Mouse (Mus musculus): ENCODE data around the gene Rap1gds1.

Rap1gds1 gene

DNA sequence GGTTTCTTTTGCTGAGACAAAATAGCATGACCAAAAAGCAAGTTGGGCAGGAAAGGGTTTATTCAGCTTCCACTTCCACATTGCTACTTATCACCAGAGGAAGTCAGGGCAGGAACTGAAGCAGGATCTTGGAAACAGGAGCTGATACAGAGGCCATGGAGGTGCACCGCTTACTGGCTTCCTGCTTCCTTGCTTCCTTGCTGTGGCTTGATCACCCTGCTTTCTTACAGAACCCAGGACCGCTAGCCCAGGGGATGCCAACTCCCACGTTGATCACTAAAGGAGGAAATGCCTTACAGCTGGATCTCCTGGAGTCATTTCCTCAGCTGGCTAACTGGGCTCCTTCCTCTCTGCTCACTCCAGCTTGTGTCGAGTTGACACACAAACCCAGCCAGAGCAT, 197.3 kb downstream of the Rap1gds1 start:
- no peak for DNase-seq (ENCODE audit: low spot score)

DNA sequence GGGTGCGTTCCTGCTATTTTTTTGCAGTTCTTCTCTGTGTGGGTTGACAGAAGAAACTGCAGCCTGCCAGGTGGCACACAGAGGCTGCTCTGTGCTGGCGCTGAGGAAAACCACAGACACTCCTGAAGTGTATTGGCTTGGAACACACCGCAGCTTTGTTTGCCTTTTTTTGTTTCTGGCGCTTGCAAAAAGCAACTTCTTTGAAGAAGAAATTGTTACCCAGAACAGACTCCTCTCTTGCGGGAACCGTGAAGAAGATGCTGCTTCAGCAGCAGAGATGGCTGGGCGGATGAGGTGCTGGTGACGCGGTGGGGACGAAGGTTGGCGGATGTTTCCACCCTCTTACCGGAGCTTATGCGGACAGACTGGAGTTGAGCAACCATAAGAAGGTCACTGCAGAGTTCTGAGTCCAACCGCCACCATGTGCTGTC, 198.1 kb downstream of the Rap1gds1 start:
- no peak for DNase-seq (ENCODE audit: low spot score)

DNA sequence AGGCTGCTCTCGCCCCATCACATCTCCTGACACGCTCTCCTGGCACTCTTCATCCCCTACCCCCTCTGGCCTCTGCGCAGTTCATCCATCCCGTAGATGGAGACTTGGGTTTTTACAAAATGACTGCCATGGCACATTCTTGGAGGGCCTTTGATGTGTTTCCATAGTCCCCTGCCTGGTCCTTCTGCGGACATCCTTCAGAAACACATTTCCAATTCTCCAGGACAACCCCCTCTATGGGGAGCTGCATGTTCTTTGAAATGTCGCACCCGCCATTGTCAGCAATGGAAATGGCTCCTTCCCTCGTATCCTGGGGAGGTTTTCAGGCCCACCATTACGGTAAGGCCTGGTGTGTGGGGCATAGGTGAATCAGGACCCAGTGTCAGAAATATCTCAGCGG, 198.6 kb downstream of the Rap1gds1 start:
- DNase-seq (ENCODE audit: low spot score), result no peak

DNA sequence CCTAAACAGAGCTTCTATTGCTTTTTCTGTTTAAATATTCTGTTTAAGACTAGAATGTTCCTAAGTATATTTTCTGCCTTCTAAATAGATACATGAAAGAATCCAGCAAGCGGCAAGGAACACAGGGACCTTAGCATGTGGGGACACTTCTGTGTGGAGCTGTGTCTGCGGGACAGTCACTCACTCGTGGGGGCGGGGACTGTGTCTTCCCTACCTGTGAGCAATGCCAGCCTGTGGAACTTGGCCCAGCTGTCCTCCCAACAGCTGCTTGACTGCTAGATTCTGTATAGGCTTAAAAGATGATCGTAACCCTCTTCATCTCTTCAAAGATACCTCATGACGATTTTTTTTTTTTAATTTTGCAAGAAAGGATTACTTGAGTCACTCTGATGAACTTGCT, 199.1 kb downstream of the Rap1gds1 start:
- DNase-seq (ENCODE audit: low spot score), result no peak

Measured in embryo, embryonic 10 days (tissue).